Mouse (Mus musculus): ENCODE results near the gene Uhmk1. TPM values are rescaled to one million over a fixed set of nuclear protein-coding genes. Genes with fewer than 3 reads are reported as not detected.
A peak's percentile ranks its signal among the peaks of the same experiment; 100 is the strongest.

Gene Uhmk1
- polyA plus RNA-seq, 1 experiment from 2014 or later, result 3.3 TPM

DNA sequence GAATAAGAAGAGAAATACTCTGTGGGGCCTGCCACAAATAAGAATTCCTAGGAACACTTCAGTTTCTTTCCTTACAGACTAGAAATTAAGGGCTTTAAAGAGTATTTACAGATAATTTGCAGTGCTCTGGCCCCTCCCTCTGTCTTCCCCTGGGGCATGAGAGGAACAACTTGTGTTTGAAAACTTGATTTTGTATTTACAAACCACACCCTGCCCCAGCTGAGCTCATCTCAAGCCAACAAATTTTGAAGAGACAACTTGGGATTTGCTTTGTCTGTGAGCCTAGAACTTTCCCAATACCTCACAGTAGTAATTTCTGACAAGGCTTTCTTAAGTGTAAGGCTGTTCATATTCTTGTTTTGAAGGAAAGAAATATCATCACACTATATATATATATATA is 32.5 kb downstream of the Uhmk1 start:
- Histone ChIP-seq H3K4me1 (ENCODE audit: insufficient read depth) (no peaks in the 10 kb centered on the region), H3K27ac (ENCODE audit: low read depth) (no peak overlapping the region), H3K4me2 (ENCODE audit: low read depth, low read length) (no peak overlapping the region), H3K27me3 (ENCODE audit: insufficient read depth, low read length) (no peaks in the 10 kb centered on the region), H3K9ac (replicated peaks) (no peak overlapping the region), H3K9me3 (ENCODE audit: low read length) (no peaks in the 10 kb centered on the region), H3K36me3 (replicated peaks; ENCODE audit: insufficient read depth, low read length) (no peaks in the 10 kb centered on the region), H3K4me3 (ENCODE audit: low read depth, low read length) (no peak overlapping the region)
- DNase-seq (no peak), ATAC-seq (no peak)
- TF ChIP-seq EP300 (IDR thresholded peaks at IDR 0.05; ENCODE audit: low read depth) (no peak), CTCF (IDR thresholded peaks at IDR 0.05; ENCODE audit: low read depth) (no peak)

DNA sequence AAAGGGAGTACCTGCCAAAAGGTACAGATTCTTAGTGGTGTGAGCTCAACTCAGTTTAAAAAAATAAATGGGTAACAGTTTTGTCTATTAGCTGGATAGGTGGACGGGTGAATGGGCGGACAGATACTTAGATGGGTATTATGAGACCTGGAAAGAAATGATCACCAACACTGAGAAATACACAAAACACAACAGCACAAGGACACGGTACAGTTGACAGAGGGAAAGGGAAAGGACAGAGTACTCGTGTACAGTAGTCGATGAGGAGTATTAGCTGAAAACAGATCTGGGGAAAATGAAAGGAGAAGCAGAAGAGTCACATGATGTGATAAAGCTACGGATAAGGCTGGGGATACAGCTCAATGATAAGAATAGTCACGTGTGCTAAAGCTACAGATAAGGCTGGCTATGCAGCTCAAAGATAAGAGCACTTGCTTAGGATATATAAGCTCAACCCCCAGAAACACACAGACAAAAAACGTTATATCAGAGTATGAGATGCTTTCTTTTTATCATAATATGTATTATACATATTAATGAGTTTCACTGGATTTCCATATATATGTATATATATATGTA is 38.4 kb downstream of the Uhmk1 start:
- Histone ChIP-seq H3K4me3 (ENCODE audit: low read depth, low read length) (no peak overlapping the region), H3K27me3 (ENCODE audit: insufficient read depth, low read length) (no peaks in the 10 kb centered on the region), H3K9me3 (ENCODE audit: low read length) (no peaks in the 10 kb centered on the region), H3K27ac (ENCODE audit: low read depth) (no peak overlapping the region), H3K4me1 (ENCODE audit: insufficient read depth) (peaks cover 18% of the 10 kb centered on the region), H3K4me2 (ENCODE audit: low read depth, low read length) (peak overlapping the region; percentile 85), H3K36me3 (replicated peaks; ENCODE audit: insufficient read depth, low read length) (no peaks in the 10 kb centered on the region), H3K9ac (replicated peaks) (no peak overlapping the region)
- DNase-seq (no peak), ATAC-seq (no peak)
- TF ChIP-seq CTCF (IDR thresholded peaks at IDR 0.05; ENCODE audit: low read depth) (no peak), EP300 (IDR thresholded peaks at IDR 0.05; ENCODE audit: low read depth) (peak; percentile 68)
- 37% methylated on average over 8 of the region's 8 CpGs for WGBS (ENCODE audit: insufficient replicate concordance)

DNA sequence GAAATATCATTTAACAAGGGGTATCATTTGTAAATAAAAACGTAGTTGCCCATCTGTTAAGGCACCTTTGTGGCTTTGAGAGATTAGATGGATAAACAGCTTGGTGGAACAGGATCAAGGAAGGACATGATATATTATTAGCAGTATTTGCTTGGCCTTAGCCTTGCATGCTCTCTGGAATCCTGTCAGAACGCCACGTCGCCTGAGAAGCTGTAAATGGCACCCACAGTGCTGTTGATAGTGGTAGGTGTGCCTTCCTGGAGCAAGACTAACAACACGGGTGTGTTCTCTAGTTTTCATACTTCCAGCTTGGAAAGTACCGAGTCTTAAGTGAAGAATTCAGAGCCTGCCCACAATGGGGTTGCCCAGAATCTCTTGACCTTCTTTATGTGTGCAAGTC is 39.3 kb downstream of the Uhmk1 start:
- Histone ChIP-seq H3K27ac (ENCODE audit: low read depth) (peak overlapping the region; percentile 34), H3K27me3 (ENCODE audit: insufficient read depth, low read length) (no peaks in the 10 kb centered on the region), H3K9ac (replicated peaks) (no peak overlapping the region), H3K4me2 (ENCODE audit: low read depth, low read length) (peak overlapping the region; percentile 85), H3K9me3 (ENCODE audit: low read length) (no peaks in the 10 kb centered on the region), H3K36me3 (replicated peaks; ENCODE audit: insufficient read depth, low read length) (no peaks in the 10 kb centered on the region), H3K4me1 (ENCODE audit: insufficient read depth) (peaks cover 19% of the 10 kb centered on the region), H3K4me3 (ENCODE audit: low read depth, low read length) (no peak overlapping the region)
- TF ChIP-seq CTCF (IDR thresholded peaks at IDR 0.05; ENCODE audit: low read depth) (no peak), EP300 (IDR thresholded peaks at IDR 0.05; ENCODE audit: low read depth) (no peak)
- 45% methylated on average over 6 of the region's 6 CpGs for WGBS (ENCODE audit: insufficient replicate concordance)
- no peak for ATAC-seq
- no peak for DNase-seq

DNA sequence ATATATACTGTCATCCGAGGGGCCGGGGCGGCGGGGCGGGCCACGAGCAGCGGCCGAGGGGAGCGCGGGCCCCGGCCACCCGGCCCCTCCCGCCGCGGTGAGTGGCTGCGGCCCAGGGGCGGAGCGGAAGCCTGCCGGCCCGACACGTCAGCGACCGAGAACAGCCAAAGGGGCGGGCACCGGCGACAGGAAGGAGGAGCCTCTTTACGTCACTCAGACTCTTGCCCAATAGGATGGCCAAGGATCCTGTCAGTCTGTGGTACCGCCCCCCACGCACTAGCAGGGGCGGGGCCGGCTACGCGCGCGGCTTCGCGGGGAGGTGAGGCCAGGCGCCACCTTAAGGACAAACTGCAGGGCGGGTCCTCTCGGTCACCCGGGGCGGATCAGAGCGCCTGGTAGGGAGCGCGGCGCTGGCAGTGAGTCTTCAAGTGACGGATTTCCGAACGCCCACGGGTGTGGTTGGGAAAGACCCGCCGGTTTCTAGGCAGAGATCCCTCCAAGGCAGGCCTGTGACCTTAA is 40.3 kb downstream of the Uhmk1 start, which contains the start of gene Uap1:
Gene Uap1, minus strand, starts transcription at position 144 of the 519 bp plus-strand sequence.
- peak within 1 kb of the TSS; percentile 91 for H3K27ac ChIP-seq (ENCODE audit: low read depth)
- ATAC-seq (peak; percentile 96), DNase-seq (peak; percentile 99)
- whole genome bisulfite sequencing (ENCODE audit: insufficient replicate concordance), result under 1% methylated on average over 46 of the region's 52 CpGs
- peak within 1 kb of the TSS; percentile 74 for H3K4me3 ChIP-seq (ENCODE audit: low read depth, low read length)
- no peaks in the 10 kb centered on the region for H3K36me3 ChIP-seq (replicated peaks; ENCODE audit: insufficient read depth, low read length)
- H3K27me3 ChIP-seq (ENCODE audit: insufficient read depth, low read length), result no peaks in the 10 kb centered on the region
- TF ChIP-seq EP300 (IDR thresholded peaks at IDR 0.05; ENCODE audit: low read depth) (peak; percentile 30; the same call in 1 of the 2 replicates), CTCF (IDR thresholded peaks at IDR 0.05; ENCODE audit: low read depth) (peak; percentile 83)
- H3K4me2 ChIP-seq (ENCODE audit: low read depth, low read length), result peak within 1 kb of the TSS; percentile 85
- H3K9me3 ChIP-seq (ENCODE audit: low read length), result no peaks in the 10 kb centered on the region
- H3K9ac ChIP-seq (replicated peaks), result peak within 1 kb of the TSS; percentile 80
- peaks cover 19% of the 10 kb centered on the region for H3K4me1 ChIP-seq (ENCODE audit: insufficient read depth)

DNA sequence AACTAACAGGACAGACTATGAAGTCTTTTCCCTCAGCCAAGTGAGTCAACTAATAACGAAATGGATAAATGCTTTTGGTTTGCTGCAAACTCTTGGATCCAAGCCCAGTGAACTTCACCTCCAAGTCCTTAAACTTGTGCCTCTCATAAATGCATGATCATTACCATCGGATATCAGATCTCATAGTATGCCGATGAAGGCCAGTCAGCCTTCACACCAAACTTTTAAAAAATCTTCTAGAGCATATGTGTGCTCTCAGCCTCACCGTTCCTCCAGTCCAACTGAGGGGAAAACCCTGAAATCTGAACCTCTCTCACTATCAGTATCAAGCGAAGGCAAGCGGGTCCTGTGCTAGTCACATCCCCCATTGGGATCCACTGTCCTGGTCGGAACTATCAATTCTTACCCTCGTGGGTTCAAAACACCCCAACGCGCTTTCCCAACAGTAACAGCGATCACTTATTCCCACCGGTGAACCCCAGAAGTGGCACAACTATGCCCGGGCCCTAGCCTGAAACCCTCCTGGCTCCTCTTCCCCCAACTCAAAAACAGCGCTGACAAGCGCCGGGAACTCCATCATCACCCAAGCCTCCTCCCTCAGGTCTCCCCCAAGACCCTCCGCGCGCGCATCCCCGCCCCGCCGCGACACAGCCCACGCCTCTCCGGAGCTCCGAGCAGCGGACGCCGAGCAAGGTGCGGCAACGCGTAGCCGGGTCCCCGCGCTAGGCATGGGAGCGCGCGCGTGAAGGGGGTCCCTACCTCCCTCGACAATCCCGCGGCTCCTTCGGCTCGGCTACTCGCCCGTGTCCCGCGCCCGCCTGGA is 41.0 kb downstream of the Uhmk1 start:
- Histone ChIP-seq H3K27me3 (ENCODE audit: insufficient read depth, low read length) (no peaks in the 10 kb centered on the region), H3K4me2 (ENCODE audit: low read depth, low read length) (peak overlapping the region; percentile 84), H3K27ac (ENCODE audit: low read depth) (peak overlapping the region; percentile 87), H3K9ac (replicated peaks) (peak overlapping the region; percentile 80), H3K9me3 (ENCODE audit: low read length) (no peaks in the 10 kb centered on the region), H3K36me3 (replicated peaks; ENCODE audit: insufficient read depth, low read length) (no peaks in the 10 kb centered on the region), H3K4me1 (ENCODE audit: insufficient read depth) (peaks cover 19% of the 10 kb centered on the region), H3K4me3 (ENCODE audit: low read depth, low read length) (peak overlapping the region; percentile 74)
- TF ChIP-seq CTCF (IDR thresholded peaks at IDR 0.05; ENCODE audit: low read depth) (no peak), EP300 (IDR thresholded peaks at IDR 0.05; ENCODE audit: low read depth) (no peak)
- under 1% methylated on average over 47 of the region's 50 CpGs for WGBS (ENCODE audit: insufficient replicate concordance)
- peak; percentile 52 for ATAC-seq
- no peak for DNase-seq

DNA sequence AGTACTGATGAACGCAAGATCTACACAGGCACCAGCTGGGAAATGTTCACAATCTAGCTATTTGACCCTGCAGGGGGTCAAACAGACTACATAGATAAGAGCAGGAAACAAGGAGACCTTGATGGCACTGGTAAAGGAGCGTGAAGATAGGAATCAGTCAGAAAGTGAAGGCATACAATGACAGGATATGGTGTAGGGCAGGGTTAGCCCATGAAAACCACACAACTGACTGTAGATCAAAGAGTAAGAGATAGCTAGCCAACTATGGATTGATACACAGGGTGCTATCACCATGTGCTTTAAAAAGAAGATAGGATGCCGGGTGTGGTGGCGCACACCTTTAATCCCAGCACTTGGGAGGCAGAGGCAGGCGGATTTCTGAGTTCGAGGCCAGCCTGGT is 47.4 kb downstream of the Uhmk1 start:
- H3K4me3 ChIP-seq (ENCODE audit: low read depth, low read length), result no peak overlapping the region
- H3K9me3 ChIP-seq (ENCODE audit: low read length), result no peaks in the 10 kb centered on the region
- TF ChIP-seq CTCF (IDR thresholded peaks at IDR 0.05; ENCODE audit: low read depth) (no peak), EP300 (IDR thresholded peaks at IDR 0.05; ENCODE audit: low read depth) (no peak)
- DNase-seq (no peak), ATAC-seq (no peak)
- 62% methylated on average over 6 of the region's 6 CpGs for WGBS (ENCODE audit: insufficient replicate concordance)
- no peaks in the 10 kb centered on the region for H3K27me3 ChIP-seq (ENCODE audit: insufficient read depth, low read length)
- H3K9ac ChIP-seq (replicated peaks), result no peak overlapping the region
- no peak overlapping the region for H3K27ac ChIP-seq (ENCODE audit: low read depth)
- H3K36me3 ChIP-seq (replicated peaks; ENCODE audit: insufficient read depth, low read length), result peaks cover 15% of the 10 kb centered on the region
- H3K4me2 ChIP-seq (ENCODE audit: low read depth, low read length), result no peak overlapping the region
- peaks cover 14% of the 10 kb centered on the region for H3K4me1 ChIP-seq (ENCODE audit: insufficient read depth)
